Mouse (Mus musculus): ENCODE data around the gene 4930524B15Rik. TPM values are rescaled to one million over a fixed set of nuclear protein-coding genes. Genes with fewer than 3 reads are reported as not detected.

4930524B15Rik gene
- polyA plus RNA-seq, 1 experiment from 2014 or later: 0.14 TPM

GRCm38 (mm10) chr11:32020031-32020965 lies 54.9 kb downstream of the 4930524B15Rik start:
- Histone ChIP-seq H3K27ac (replicated peaks) (peak overlapping the region; percentile 95), H3K36me3 (peaks cover 39% of the 10 kb centered on the region), H3K4me2 (replicated peaks) (peak overlapping the region; percentile 27), H3K9ac (replicated peaks) (peak overlapping the region; percentile 18), H3K4me3 (0 out of 2 replicates have a peak overlapping the region, but pooled peaks have one; percentile 3), H3K27me3 (no peaks in the 10 kb centered on the region), H3K9me3 (no peaks in the 10 kb centered on the region), H3K4me1 (peaks cover 87% of the 10 kb centered on the region)
- peak; percentile 75 for ATAC-seq (replicated peaks)
- WGBS: 6% methylated on average over 8 of the region's 8 CpGs

DNA sequence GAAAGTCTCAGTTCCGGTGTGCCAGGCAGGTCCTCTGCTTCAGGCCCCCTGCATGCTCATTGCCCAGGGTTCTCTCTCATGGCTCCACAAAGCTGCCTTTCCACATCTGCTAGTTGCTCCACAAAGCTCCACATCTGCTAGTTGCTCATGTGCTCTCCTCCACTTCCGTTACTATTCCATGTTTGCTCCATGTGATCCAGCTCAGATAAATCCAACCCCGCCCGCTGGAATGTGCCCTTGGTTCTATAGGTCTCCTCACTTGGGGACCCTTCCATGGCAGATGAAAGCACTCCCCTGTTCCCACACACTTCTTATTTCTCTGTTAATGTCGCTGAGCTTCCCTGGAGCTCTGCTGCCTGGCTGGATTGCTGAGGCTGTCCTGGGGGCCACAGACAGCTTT lies 61.2 kb downstream of the 4930524B15Rik start:
- WGBS: 70% methylated on average over 5 of the region's 5 CpGs
- Histone ChIP-seq H3K4me3 (no peak overlapping the region), H3K4me1 (peaks cover 81% of the 10 kb centered on the region), H3K27me3 (no peaks in the 10 kb centered on the region), H3K9me3 (no peaks in the 10 kb centered on the region), H3K9ac (replicated peaks) (0 out of 2 replicates have a peak overlapping the region, but pooled peaks have one; percentile 19), H3K4me2 (replicated peaks) (no peak overlapping the region), H3K27ac (replicated peaks) (peak overlapping the region; percentile 95), H3K36me3 (peaks cover 28% of the 10 kb centered on the region)
- ATAC-seq (replicated peaks): no peak

DNA sequence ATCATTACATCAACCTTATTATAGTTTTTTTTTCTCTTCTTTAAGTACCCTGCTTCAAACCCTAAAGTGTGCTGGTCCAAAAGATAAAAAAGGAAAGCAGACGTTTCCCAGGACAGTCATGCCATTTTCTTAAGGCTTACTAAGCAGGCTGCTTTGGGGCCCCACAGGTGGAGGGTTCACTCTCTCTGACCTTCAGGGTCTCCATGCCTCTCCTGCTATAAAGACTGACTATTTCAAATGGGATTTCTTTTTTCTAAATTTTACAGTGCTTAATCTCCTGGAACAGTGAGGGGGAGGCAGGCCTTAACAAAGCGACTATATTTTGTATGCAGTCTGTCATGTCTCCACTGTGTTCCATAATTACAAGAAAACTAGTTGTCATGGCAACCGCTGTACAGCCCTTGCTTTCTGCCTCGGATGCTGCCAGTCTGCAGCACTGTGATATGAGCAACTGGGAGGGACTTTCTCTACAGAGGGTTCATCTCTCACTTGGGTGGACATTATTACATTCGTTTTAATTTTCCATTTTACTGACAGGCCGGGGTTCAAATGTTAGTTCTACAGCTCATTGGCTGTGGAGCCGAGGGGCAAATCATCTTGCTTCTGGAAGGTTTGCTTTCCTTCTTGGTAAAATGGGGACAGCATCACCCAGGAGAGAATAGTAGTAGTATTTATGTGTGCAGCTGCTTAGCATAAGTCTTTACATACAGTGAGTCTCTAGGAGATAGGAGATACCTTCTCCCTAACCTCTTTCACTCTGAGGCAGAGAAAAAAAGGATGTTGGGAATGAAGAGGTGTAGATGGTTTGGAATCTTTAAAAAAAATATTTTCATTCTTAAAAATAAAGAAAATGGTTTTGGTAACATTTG lies 62.3 kb downstream of the 4930524B15Rik start:
- Histone ChIP-seq H3K27me3 (no peaks in the 10 kb centered on the region), H3K9ac (replicated peaks) (peak overlapping the region; percentile 28; the same call in 1 of the 2 replicates), H3K4me2 (replicated peaks) (peak overlapping the region; percentile 38), H3K4me3 (0 out of 2 replicates have a peak overlapping the region, but pooled peaks have one; percentile 6), H3K27ac (replicated peaks) (peak overlapping the region; percentile 95), H3K4me1 (peaks cover 84% of the 10 kb centered on the region), H3K36me3 (peaks cover 22% of the 10 kb centered on the region), H3K9me3 (no peaks in the 10 kb centered on the region)
- ATAC-seq (replicated peaks): peak; percentile 94
- WGBS: 26% methylated on average over 7 of the region's 7 CpGs

DNA sequence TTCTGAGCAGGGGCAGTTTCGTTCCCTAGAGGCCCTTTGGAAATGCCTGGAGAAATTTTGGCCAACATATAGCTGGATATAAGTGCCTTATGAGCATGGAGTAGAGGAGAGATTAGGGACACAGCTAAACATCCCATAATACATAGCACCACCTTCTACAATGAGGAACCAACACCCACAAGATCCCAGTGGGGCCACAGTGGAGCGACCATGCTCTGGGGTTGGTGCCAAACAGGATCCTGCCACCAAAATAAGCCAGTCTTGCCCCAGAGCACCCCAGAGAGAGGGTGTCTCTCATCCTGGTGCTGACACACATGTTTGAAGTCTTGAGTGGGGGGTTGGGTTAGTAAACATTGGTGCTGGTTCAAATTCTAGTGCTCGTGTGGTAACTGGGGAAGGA lies 63.2 kb downstream of the 4930524B15Rik start:
- Histone ChIP-seq H3K4me3 (no peak overlapping the region), H3K9ac (replicated peaks) (no peak overlapping the region), H3K27ac (replicated peaks) (peak overlapping the region; percentile 95), H3K36me3 (peaks cover 23% of the 10 kb centered on the region; the same call in 1 of the 2 replicates), H3K4me2 (replicated peaks) (no peak overlapping the region), H3K9me3 (no peaks in the 10 kb centered on the region), H3K27me3 (no peaks in the 10 kb centered on the region), H3K4me1 (peaks cover 83% of the 10 kb centered on the region)
- ATAC-seq (replicated peaks): no peak
- WGBS: 88% methylated on average over 3 of the region's 3 CpGs

Other genes with a start within 250 kb of the 4930524B15Rik start
- gene Cpeb4, start 93.4 kb upstream of the 4930524B15Rik start, polyA plus RNA-seq (2015; fragmentation: Nextera tagmentation; extraction: Ambion mirVana): 15.9 and 16.4 TPM in 2 replicates
- 677 and 717 TPM in 2 replicates for gene Nsg2, start 34.9 kb downstream of the 4930524B15Rik start, polyA plus RNA-seq (2015; fragmentation: Nextera tagmentation; extraction: Ambion mirVana)
- gene Il9r, start 234.7 kb downstream of the 4930524B15Rik start, polyA plus RNA-seq (2015; fragmentation: Nextera tagmentation; extraction: Ambion mirVana): not detected in 2 replicates
- gene Snrnp25, start 239.8 kb downstream of the 4930524B15Rik start, polyA plus RNA-seq (2015; fragmentation: Nextera tagmentation; extraction: Ambion mirVana): 51.8 and 54.2 TPM in 2 replicates